Mouse (Mus musculus): ENCODE data around the gene Lzts3.

- TF ChIP-seq POLR2A (IDR thresholded peaks at IDR 0.05; ENCODE audit: insufficient read length, low read depth): no peak
- TF ChIP-seq TCF3 (IDR thresholded peaks at IDR 0.05; ENCODE audit: insufficient read length, low read depth): no peak
- no peak for TF ChIP-seq MAX (IDR thresholded peaks at IDR 0.05; ENCODE audit: low read depth)
- no peak for TF ChIP-seq E2F4 (IDR thresholded peaks at IDR 0.05; ENCODE audit: insufficient read depth)
- no peak for TF ChIP-seq TCF12 (IDR thresholded peaks at IDR 0.05; ENCODE audit: insufficient read depth, poor library complexity, severe bottlenecking)
- no peak for TF ChIP-seq USF1 (IDR thresholded peaks at IDR 0.05; ENCODE audit: low read depth)
- TF ChIP-seq MYOD1 (IDR thresholded peaks at IDR 0.05; ENCODE audit: control insufficient read depth in 1 of 3, insufficient read length in 2 of 3, low read depth in 2 of 3): no peak
- no peak for TF ChIP-seq POLR2AphosphoS2 (IDR thresholded peaks at IDR 0.05; ENCODE audit: insufficient read length, low read depth)
- TF ChIP-seq REST (IDR thresholded peaks at IDR 0.05; ENCODE audit: insufficient read depth, insufficient read length): no peak
- TF ChIP-seq SRF (IDR thresholded peaks at IDR 0.05; ENCODE audit: control insufficient read depth, insufficient read length, low read depth): no peak
- TF ChIP-seq CEBPB (IDR thresholded peaks at IDR 0.05; ENCODE audit: insufficient read depth, poor library complexity, severe bottlenecking): no peak
Measured at GRCm38 (mm10) chr2:130689011-130689410, 46.4 kb upstream of the Lzts3 start.

All from myocyte (in vitro differentiated cells).